Mouse (Mus musculus) telencephalon, adult 2 months (tissue): ENCODE results near the gene Ptpn6.

Experiments used
- DNase-seq: peaks from one replicate; pipeline ENCODE4 v3.0.0-alpha.2; 2011; ENCODE audit warnings: low read depth, low spot score

The Ptpn6 gene

DNA sequence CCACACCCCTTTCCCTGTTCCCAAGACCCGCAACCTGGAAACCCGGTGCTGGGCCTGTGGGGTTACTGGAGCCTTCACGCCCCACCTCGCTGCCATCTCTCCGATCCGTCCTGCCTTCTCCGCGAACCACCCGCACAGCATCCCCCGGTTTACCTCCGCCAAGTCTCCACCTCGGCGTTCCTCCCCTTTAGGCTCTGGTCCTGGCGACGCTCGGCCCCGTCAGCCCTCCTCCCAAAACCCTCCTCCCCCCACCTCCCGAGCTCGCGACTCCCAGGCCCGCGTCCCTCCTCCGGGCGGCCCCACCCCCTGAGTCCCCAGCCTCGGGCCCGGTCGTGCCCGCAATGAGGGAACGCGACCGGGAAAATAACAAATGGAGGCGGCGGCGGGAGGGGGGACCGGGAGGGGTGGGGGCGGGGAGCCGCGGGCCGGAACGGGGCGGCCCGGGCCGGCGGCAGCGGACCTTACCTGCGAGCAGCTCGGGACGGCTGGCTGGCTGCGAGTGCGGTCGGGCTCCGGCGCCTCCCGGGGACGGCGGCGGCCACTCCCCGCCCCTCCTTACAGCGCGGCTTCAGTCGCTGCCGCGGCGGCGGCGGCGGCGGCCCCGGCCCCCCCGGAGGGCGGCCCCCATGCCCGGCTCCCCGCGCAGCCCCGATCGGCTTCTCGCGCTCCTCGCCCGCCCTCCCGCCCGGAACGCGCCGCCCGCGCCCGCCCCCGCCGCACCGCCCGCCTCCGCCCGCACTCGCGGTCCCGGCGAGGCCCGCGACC lies 17.5 kb upstream of the Ptpn6 start, which contains the start of the genes Gm45234 and Atn1:
TSS of gene Gm45234 (minus strand) at position 191 of the 765 bp plus-strand sequence.
TSS of gene Atn1 (minus strand) at position 694 of the 765 bp plus-strand sequence.
- DNase-seq, result no peak

DNA sequence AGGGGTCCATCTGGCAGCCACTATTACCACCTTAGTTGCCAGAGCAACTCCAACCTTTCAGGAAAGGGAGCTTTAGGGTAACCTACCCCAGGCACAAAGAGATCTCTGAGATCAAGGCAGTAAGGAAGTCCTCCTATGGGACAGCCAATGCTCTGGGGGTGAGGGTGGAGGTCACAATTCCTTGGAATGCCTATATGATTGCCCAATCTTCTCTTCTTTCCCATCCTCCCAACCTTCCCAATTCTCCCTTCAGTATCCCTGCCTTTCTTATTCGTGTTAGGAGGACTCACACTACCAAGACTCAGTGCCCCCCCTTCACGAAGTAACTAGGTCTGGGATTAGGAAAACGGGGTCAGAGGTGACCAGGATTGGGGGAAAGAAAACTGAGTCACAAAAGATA lies 16.8 kb upstream of the Ptpn6 start:
- no peak for DNase-seq

DNA sequence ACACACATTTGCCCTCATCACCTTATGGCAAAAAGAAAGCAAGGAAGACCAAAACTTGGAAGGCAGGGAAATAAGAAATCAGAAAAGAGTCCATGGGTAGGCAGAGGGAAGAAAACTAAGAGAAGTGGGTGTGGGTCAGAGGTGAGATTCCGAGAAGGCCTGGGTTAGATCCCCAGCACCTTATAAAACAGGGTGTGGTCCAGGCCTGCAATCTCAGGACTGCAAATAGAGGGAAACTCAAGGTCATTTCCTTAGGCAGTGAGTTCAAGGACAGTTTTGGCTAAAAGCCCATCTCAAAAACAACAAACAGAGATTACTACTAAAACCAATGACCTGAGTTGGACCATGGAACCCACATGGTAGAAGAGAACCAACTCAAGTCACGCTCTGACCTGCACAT lies 15.3 kb upstream of the Ptpn6 start:
- no peak for DNase-seq

DNA sequence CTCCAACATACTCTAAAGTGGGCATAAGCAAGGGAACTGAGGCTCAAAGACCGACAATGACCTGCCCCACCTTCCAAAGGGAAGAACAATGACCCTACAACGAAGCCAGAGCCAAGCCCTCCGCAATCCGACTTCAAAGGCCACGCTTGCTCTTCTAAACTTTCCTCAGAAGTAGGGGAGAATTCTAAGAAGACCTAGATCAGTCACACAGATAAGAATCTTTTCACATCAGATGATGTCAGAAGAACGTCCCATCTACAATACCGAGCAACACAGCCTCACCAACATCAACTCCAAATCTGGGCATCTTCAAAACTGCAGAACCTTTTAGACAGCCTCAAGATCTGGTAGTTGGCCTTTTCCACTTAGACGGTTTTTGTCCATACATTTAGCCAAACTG lies 11.9 kb upstream of the Ptpn6 start:
- DNase-seq, result no peak

DNA sequence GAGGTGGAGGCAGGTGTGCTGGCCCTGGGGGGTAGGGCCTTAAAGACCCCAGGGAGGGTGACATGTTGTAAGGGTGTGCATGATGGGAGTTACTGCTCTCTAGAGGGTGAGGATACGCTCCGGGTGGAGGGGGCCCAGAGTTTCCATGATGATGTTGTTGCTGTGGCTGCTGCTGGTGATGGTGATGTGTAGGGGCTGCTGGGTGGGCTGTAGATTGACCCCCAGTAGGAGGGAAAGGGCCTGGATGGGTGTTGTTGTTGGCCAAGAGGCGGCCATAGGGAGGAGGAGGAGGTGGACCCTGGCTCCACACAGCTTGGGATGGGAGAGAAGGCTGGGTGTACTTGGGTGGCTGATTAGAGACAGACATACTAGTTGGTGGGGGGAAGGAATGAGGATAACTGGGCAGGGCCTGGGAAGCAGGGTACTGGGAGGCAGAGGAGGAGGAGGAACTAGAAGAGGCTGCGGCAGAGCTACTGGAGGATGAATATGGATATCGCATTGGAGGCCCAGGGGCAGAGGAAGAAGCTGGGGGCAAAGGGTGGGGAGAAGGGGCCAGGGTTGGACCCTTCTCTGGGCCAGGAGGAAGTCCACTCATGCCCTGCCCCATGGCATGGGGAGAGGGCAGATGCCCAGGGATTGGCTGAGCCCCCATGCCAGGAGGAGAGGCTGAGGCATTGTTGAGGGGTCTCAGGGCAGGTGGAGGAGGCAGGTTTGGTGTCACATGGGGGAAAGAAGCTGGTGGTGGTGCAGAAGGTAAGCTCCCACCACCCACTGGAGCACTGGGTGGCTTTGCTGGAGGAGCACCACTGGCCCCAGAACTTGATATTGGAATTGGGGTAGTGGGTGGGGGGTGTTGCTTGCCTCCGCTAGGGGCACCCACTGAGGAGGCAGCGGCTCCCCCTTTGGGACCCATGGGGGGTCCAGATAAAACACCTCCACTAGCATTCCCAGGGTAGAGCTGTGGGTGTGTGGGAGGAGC lies 8.4 kb upstream of the Ptpn6 start:
- DNase-seq, result no peak

DNA sequence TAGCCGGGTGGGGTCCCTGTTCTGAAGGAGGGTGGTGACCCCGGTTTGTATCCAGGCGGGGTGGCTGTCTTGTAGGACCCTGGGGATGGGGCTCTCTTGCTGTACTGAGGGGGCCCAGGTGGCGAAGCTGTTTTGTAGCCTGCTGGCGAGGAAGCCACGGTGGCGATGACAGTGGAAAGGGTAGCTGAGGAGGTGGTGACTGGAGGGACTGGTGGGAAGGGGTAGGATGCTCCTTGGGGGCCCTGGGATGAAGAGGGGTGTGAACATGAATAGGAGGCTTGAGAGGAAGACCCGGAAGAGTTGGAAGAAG lies 7.7 kb upstream of the Ptpn6 start:
- DNase-seq, result no peak

DNA sequence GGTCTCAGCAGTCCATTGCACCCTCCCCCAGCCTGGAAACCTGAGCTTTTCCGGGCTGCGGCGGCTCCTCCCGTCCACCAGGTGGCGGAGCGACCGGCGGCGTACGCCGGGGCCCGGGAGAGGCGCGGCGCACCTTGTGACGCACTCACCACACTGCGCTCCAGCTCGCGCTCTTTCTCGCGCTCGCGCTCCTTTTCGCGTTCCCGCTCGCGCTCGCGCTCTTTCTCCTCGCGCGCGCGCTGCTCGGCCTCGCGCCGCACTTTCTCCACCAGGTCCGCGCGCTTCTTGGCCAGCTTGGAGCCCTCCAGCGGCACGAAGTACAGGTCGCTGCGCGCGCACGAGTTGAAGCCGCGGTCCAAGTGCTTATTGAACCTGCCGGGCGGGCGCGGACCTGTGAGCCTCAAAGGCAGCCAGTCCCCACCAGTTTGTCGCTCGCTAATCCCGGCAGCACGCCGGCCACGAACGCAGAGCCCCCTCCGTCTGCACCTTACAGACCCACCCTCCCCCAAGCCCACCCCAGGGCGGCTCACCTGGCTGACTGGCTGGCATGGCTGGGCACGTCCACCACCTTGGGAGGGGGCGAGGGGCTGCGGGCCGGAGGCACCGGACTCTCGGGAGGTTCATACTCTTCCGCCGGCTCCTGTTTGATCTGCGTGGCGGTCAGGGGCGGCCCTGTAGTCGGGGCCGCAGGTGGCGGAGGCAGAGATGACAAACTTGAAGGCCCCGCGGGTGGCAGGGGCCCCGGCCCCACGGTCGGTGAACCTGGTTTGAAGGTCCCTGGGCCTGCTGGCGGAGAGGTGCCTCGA lies 7.2 kb upstream of the Ptpn6 start:
- peak; percentile 89 for DNase-seq

DNA sequence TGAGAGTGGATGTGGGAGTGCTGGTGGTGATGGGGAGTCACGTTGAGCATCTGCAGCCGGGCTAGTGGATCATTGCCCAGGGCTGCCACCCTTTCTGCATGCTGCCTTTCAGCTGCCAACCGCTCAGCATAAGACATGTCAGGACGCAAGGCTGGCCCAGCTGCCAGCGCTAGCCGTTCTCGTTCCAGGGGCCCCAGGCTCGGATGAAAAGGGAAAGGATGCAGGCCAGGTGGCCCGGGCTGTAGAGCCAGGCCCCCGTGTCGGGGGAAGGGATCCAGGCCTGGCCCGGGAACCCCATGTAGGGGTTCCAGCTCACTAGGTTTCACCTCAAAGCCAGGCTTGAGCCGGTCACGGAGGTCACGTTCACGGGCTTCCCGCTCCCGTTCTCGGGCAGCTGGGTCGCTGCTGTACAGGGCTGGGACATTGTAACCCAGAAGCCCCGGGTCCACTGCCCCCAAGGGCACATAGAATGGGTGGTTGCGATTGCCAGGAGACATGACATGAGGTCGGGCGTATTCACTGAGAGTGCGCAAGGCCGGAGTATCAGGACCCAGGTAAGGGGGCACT lies 6.3 kb upstream of the Ptpn6 start:
- no peak for DNase-seq

DNA sequence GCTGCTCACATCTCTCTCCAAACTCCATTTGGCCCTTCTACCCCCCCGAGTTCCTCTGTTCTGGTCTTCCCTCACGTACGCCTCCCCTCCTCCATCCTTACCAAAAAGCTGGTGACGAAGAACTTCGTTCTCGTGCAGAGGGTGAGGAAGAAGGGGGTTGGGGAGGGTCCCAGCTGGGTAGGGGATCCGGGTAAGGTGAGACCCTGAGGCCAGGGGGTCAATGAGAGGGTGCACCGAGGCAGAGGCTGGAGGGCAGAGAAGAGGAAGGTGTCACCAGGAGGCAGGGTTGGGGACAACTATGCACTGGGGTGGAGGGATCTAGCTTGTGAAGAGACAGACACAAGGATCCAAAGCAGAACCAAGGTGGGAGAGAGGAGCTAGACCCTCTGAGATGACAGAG lies 5.1 kb upstream of the Ptpn6 start:
- DNase-seq, result no peak

DNA sequence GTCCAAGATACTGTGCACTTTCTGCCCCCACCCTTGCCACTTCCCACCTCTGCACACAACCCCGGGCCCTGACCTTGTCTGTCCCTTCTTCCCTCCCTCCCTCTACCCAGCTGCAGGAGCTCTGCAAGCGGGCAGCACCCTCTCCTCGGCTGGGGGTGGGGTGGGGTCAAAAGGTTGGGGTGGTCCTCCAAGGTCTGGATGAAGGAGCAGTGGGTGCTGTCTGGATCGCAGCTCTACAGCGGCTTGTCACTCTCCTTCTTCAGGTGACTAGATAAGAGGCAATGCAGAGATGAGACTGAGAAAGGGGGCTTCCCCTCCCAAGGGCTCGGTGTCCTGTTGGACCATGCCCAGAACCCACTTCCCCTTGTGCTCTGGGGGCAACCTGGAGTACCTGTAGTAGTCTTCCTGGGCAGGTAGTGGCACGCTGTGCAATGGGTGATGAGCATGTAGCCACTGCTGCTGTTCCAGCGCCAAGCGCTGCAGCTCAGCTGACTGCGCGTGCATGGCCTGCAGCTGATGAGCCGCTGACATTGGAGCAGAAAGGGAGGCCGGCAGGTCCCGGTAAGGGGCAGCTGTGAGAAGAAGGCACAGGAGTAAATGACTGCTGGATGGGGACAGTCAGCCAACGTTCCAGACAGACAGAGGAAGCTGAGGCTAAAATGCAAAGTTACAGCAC lies 4.5 kb upstream of the Ptpn6 start:
- no peak for DNase-seq

DNA sequence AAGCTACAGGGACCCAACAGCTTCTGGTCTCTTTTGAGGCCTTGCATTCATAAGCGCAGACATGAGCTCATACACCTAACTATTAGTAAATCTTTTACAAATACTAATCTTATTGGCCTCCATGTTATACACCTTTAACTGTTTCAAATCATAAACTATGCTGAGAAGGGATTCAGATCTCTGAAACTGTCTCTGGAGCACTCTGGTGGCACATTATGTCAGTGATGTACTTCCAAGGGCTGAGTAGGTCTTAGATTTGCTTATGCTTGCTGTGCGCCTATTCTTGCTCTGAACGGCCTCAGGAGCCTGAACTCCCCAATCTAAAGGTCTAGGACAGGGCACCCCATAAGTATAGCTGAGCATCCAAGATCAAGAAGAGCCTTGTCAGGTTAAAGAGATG lies 3.3 kb upstream of the Ptpn6 start:
- DNase-seq, result no peak

DNA sequence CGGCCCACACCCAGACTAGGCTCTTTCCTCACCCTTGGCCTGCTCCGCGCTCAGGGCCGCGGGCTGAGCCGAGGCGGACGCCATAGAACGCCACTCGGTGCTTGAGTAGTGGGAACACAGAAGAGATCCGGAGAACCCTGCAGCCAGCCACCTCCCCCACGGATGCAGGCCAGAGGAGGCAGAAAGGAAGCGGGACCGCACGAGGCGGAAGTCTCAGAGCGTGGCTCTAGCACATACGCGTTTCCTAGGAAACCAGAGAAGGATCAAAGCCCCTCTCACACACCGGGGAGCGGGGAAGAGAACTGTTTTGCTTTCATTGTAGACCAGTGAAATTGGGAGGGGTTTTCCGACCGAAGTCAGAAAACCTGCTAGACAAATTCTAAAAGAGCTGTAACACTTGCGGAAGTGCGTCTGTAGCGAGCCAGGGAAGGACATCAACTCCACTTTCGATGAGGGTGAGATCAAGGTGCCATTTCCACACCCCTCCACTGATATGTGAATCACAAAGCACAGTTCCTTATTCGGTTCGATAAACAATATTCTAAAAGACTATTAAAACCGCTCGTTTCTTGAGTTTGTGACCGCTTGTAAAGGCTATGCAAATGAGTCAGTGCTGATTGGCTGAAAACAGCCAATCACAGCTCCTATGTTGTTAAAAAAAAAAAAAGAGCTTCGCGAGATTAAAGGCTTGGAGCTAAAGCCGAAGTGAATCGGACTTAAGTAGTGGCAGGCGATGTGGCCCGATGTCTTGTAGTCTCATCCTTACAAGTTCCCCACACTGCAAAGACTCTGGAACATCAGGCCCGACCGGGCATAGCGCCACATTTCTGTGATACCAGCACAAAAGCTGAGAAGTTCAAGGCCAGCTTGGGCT lies 2.6 kb upstream of the Ptpn6 start, which contains the start of gene Grcc10:
TSS of gene Grcc10 (minus strand) at position 487 of the 874 bp plus-strand sequence.
- DNase-seq, result peak; percentile 93

DNA sequence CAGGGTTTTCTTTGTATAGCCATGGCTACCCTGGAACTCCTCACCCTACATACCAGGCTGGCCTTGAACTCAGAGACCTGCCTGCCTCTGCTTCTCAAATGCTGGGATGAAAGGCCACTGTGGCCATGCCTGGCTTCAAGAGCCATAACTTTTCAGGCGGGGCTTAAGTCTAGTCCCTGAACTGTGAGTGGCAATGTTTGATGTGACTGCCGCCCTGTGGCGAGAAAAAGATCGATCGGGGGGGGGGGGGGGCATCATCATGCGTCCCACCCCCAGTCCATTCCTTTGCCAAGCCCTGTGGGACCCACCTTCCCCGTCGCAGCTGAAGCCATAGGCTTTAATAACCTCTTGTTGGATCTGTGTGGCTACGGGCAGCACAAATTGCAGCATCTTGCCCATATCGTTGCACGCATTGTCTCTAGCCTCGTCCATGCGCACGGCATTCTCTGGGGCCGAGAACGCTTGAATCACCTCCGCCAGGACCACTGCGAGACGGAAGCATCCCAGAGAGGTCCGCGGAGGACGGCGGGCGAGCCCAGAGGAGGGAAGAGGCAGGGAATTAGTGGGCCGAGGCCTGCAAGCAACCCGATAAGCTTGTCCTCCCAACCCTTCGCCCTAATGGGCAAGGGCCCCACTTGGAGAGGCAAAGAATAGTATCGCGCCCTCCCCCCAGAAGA lies 1.8 kb upstream of the Ptpn6 start:
- DNase-seq, result no peak

DNA sequence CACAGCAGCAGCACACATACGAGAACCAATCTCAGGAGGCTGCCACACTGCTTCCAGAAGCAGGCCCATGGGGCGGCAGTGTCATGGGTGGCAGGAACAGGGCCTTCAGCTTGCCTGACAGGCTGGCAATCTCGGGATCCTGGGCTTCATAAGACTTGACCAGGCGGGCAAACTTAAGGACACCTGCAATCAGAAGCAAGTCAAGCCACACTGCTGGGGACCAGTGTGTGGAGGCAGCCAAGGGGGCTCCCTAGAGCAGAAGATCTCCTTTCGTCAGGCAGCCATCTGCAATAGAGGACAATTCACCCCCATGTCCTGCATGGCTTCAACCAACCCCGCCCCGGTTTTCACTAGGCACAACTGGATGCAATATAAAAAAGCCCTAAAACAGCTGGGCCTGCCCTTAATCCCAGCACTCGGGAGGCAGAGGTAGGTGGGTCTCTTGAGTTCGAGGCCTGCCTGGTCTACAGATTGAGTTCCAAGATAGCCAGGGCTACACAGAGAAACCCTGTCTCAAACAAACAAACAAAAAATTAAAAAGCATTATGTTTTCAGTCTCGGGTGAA lies 800 bp upstream of the Ptpn6 start:
- DNase-seq, result no peak

DNA sequence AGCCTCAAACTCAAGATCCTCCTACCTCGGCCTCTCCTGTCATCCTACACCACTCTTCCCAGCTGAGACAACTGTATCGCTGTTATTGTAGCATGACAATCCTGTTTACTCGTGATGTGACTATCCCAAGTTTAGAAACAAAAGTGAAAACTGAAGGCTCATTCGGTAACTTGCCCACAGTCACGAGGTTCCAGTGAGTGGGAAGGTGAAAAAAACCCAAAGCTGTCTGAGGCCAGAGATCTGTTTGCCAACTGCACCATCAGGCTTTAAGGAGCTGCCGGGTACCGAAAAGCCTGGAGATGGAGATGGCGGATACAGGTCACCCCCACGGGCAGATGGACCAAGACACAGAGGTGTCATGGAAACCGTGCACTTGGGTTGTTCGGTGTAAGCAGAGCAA lies 1.5 kb downstream of the Ptpn6 start:
- no peak for DNase-seq

DNA sequence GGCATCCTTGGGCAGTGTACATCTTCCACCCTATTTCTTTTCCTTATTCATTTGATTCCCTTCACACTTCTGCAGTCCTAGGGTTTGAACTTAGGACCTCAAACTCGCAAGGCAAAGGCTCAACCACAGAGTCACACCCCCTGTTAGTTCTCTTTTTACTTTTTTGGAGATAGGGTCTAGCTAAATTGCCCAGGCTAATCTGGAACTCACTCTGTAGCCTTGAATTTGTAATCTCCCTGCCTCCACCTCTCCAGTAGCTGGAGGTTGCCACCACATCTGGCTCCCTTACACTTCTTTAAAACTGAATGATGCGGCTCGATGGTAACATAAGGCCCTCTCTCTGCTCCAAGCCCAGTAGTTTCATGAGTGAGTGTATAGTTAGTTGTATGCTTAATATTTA lies 4.1 kb downstream of the Ptpn6 start:
- DNase-seq, result no peak

DNA sequence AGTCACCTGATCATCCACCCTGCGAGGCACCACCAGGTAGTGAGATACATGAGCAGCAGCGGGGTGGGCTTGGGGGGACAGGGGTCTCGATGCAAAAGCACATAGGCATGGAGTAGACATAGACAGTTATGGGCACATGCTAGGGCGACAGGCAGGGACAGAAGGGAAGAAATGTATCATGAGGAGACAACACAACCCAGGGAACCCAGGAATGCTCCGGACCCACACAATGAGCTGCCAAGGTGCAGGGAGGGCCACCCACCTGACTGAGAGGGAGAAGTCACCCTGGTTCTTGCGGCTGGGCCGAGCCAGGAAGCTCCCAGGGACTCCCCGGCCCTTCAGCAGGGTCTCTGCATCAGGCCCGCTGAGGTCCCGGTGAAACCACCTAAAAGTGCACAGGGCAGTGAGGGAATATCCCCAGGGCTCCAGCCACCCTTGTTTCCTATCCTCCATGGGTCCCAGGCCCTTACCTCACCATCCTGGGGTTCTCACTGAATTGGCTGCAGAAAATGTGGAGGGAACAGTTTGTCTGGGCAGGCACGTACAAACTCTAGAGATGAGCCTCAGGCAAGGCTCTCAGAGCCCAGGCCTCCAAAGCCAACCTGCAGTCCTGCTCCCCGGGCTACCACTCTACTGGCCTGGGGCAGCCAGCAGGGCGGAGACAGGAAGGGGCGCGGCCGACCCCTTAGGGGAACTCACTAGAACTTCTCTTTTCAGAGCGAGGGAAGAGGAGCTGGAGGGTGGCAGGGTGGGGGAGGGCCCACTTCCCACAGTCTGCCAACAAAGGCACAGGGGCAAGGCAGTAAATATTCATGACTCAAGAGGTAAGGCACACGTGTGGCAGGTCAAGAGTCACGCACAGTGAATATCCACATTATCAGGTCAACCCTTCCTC lies 5.8 kb downstream of the Ptpn6 start:
- no peak for DNase-seq

DNA sequence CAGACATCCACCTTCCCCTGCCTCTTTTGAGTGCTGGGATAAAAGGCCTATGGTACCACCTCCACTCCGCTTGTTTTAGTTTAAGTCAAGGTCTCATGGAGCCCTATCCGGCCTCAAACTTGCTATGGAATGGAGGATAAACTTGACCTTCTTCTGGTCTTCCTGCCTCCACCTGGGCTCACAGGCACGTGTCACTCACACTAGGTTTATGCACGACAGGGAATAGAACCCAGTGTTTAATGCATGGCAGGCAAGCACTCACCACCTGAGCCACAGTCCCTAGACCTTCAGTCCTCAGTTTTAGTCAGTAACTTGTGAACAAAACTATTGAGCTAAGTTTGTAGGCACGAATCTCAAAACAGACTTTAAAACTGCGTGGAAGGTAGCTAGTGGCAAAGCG lies 7.5 kb downstream of the Ptpn6 start:
- DNase-seq, result no peak
